Mouse (Mus musculus): Measurements from ENCODE around the gene Fibcd1. TPM values are rescaled to one million over a fixed set of nuclear protein-coding genes. Genes with fewer than 3 reads are reported as not detected.

The Fibcd1 gene
- 10 to 100 TPM; 85.7 to 96.1 TPM for total RNA-seq (2021)
- long read RNA-seq, full-length matches to known transcripts, result 13 of 66 reads
- long read RNA-seq, partial matches to known transcripts, result 2 of 66 reads
- long read RNA-seq, other reads (novel, unspliced or antisense), result 51 of 66 reads

GRCm38 (mm10) chr2:31845896-31846691, at the start of gene Fibcd1:
Fibcd1 (minus strand) TSS chr2:31846005.
- peak in 1 of 2 experiments; percentile 48 for DNase-seq (ENCODE audit: low spot score in 2 of 2)

GRCm38 (mm10) chr2:31894221-31894870, 48.5 kb upstream of the Fibcd1 start:
- no peak for DNase-seq (ENCODE audit: low spot score in 2 of 2)

GRCm38 (mm10) chr2:31893110-31893669, 47.4 kb upstream of the Fibcd1 start:
- DNase-seq (ENCODE audit: low spot score in 2 of 2), result no peak

- DNase-seq (ENCODE audit: low spot score in 2 of 2), result no peak
Observed at GRCm38 (mm10) chr2:31891219-31891618, 45.4 kb upstream of the Fibcd1 start.

GRCm38 (mm10) chr2:31888871-31889270, 43.1 kb upstream of the Fibcd1 start:
- no peak for DNase-seq (ENCODE audit: low spot score in 2 of 2)

- DNase-seq (ENCODE audit: low spot score in 2 of 2), result no peak
Observed at GRCm38 (mm10) chr2:31887030-31887429, 41.2 kb upstream of the Fibcd1 start, which contains the start of gene Lamc3. Lamc3 (plus strand) TSS chr2:31887291.

GRCm38 (mm10) chr2:31884806-31885205, 39.0 kb upstream of the Fibcd1 start:
- DNase-seq (ENCODE audit: low spot score in 2 of 2), result peak; percentile 62 to 71

GRCm38 (mm10) chr2:31883061-31883460, 37.3 kb upstream of the Fibcd1 start:
- DNase-seq (ENCODE audit: low spot score in 2 of 2), result no peak

- no peak for DNase-seq (ENCODE audit: low spot score in 2 of 2)
Observed at GRCm38 (mm10) chr2:31880868-31881267, 35.1 kb upstream of the Fibcd1 start.

GRCm38 (mm10) chr2:31878610-31879009, 32.8 kb upstream of the Fibcd1 start:
- no peak for DNase-seq (ENCODE audit: low spot score in 2 of 2)

GRCm38 (mm10) chr2:31876446-31876845, 30.6 kb upstream of the Fibcd1 start:
- no peak for DNase-seq (ENCODE audit: low spot score in 2 of 2)

GRCm38 (mm10) chr2:31874290-31874855, 28.6 kb upstream of the Fibcd1 start:
- DNase-seq (ENCODE audit: low spot score in 2 of 2), result no peak

GRCm38 (mm10) chr2:31870683-31871082, 24.9 kb upstream of the Fibcd1 start:
- DNase-seq (ENCODE audit: low spot score in 2 of 2), result no peak

GRCm38 (mm10) chr2:31869692-31870091, 23.9 kb upstream of the Fibcd1 start:
- DNase-seq (ENCODE audit: low spot score in 2 of 2), result no peak

- DNase-seq (ENCODE audit: low spot score in 2 of 2), result no peak
Observed at GRCm38 (mm10) chr2:31868538-31869164, 22.8 kb upstream of the Fibcd1 start.

- DNase-seq (ENCODE audit: low spot score in 2 of 2), result no peak
Observed at GRCm38 (mm10) chr2:31867773-31868537, 22.1 kb upstream of the Fibcd1 start.

GRCm38 (mm10) chr2:31865794-31866193, 20.0 kb upstream of the Fibcd1 start:
- no peak for DNase-seq (ENCODE audit: low spot score in 2 of 2)

- no peak for DNase-seq (ENCODE audit: low spot score in 2 of 2)
Observed at GRCm38 (mm10) chr2:31865322-31865721, 19.5 kb upstream of the Fibcd1 start.

- no peak for DNase-seq (ENCODE audit: low spot score in 2 of 2)
Observed at GRCm38 (mm10) chr2:31864891-31865290, 19.1 kb upstream of the Fibcd1 start.

GRCm38 (mm10) chr2:31863766-31864165, 18.0 kb upstream of the Fibcd1 start:
- DNase-seq (ENCODE audit: low spot score in 2 of 2), result no peak

All from layer of hippocampus, postnatal 10 days (tissue).